Mouse (Mus musculus) megakaryocyte progenitor cell, adult 5-6 weeks (primary cell): ENCODE results near the gene Hdgfl3. TPM values are rescaled to one million over a fixed set of nuclear protein-coding genes. Genes with fewer than 3 reads are reported as not detected.

Source experiments
- ATAC-seq: replicated peaks from 2 replicates; pipeline ENCODE4 v1.8.0; 2016; ENCODE audit warnings: mild to moderate bottlenecking, moderate TSS enrichment, inconsistent platforms; ENCODE audit not compliant: poor library complexity
- total RNA-seq, 2 experiments: library from RNA; stranded (forward) in 1 of 2; stranded (reverse) in 1 of 2; fragments of 157-497, 149-512 nt in 1 of 2; fragments of 200-1000 nt in 1 of 2; gene quantifications; 2 replicates each; pipeline versions ENCODE4 v1.2.3 to v1.2.4; 2015 to 2017

The Hdgfl3 gene
- 0.37 and 1.6 TPM in 2 replicates for total RNA-seq (2015)
- total RNA-seq (2017): 0.87 and 1.5 TPM in 2 replicates

GRCm38 (mm10) chr7:81934267-81934745 is at the start of gene Hdgfl3:
TSS of gene Hdgfl3 (minus strand) at chr7:81934473.
- peak; percentile 39 for ATAC-seq

GRCm38 (mm10) chr7:81983651-81984050 is 49.4 kb upstream of the Hdgfl3 start:
- ATAC-seq: no peak

- no peak for ATAC-seq
Observed at GRCm38 (mm10) chr7:81978304-81978703, 44.0 kb upstream of the Hdgfl3 start.

- ATAC-seq: no peak
Observed at GRCm38 (mm10) chr7:81974616-81975015, 40.3 kb upstream of the Hdgfl3 start.

GRCm38 (mm10) chr7:81973939-81974338 is 39.7 kb upstream of the Hdgfl3 start:
- no peak for ATAC-seq

DNA sequence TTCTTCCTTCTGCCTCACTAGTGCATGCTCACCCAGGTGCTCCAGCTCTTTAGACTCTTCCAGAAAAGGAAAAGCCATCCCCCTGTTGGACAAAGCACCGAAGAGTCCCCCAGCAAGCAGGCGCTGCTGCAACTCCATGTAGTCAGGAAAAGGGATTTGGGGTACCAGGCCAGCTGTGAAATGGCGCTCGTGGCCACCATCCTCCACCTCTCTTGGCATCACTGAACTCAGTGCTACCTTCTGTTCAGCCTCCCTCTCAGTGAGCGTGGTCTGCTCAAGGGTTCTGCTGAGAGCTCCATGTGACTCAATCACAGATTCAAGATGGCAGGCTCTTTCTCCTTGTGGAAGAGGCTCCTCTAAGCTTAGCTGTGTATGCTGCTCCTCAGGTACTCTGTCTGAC is 39.1 kb upstream of the Hdgfl3 start:
- ATAC-seq: no peak

GRCm38 (mm10) chr7:81968975-81969374 is 34.7 kb upstream of the Hdgfl3 start:
- no peak for ATAC-seq

DNA sequence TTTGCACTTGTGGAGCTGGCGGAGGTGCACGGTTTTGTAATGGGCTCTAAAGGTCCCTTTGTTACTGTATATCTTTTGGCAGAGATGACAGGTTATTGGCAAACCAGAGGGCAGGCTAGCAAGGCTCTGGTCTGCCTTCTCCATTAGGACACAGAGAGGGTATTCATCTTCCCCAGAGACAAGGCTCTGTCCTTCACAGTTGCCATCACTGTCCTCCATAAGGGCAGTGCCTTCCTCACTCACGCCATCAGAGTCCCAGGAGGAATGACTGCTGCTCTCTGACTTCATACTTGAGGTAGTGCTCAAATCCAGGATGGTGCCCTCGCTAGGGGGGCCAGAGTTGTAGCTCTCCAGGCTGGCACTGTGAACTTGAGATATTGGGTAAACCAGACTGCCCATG is 34.2 kb upstream of the Hdgfl3 start:
- ATAC-seq: no peak

DNA sequence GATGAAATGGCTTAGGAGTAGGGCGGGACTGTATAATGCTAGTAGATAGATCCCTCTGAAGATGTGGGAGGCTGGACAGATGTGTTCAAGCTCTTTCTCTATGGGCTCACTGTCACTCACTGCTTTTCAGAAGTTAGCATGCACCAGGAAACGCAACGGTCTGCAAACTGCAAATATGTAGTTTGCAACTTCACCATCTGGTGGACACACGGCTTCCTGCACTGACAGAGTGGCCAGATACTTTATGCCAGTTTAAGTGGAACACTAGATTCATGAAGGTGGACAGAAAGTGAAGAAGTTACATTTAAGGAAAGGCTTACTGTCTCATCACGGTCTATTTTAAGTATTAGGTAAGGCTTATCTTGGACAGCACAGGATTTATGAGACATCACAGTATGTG is 31.9 kb upstream of the Hdgfl3 start:
- no peak for ATAC-seq

GRCm38 (mm10) chr7:81959704-81960103 is 25.4 kb upstream of the Hdgfl3 start:
- peak; percentile 80 for ATAC-seq

DNA sequence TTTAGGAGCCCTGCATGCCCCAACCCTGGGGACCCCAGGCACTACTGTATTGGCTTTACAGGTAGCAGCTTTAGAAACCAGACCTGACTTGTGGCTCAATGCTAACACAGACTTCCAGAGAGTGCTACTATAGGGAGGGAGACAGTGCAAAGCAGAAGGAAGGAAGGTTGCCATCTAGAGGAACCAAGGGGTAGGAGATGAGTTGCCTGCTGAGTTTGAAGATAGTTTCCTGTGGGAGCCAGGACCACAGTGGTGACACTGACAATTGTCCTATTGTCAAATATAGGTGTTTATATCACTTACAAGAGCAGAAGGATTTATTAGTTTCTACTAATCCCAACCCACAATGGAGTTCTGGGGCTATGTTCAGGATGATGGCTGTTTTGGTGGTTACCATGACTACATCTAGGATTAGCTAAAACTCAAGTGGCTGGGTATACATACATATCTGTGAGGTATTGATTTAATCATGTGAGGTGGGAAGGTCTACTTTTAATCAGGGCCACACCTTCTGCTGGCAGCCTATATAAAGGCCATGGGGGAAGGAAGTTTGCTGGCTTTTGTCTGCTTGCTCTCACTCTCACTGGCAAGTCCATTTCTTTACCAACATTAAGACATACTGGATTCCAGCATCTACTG is 20.1 kb upstream of the Hdgfl3 start:
- ATAC-seq: peak; percentile 48; the same call in 1 of the 2 replicates

DNA sequence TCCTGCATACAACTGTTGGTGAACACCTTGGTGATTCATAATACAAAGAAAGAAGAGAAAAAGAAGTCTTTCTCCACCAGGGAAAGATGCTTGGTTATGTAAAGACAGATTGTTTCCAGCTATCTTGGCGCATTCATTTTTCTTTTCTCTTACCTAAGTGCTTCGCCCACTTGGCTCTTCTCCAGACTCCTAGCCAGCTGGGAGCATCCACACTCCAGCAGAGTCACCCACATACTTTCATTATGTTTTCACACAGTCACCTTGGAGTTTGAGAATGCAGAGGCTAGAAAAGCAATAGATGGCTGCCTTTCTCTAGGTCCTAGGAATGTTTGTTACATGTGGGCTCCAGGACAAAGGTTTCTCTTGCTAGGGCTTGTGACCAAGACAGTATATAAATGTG is 16.2 kb upstream of the Hdgfl3 start:
- no peak for ATAC-seq

GRCm38 (mm10) chr7:81945398-81945797 is 11.1 kb upstream of the Hdgfl3 start:
- ATAC-seq: no peak

DNA sequence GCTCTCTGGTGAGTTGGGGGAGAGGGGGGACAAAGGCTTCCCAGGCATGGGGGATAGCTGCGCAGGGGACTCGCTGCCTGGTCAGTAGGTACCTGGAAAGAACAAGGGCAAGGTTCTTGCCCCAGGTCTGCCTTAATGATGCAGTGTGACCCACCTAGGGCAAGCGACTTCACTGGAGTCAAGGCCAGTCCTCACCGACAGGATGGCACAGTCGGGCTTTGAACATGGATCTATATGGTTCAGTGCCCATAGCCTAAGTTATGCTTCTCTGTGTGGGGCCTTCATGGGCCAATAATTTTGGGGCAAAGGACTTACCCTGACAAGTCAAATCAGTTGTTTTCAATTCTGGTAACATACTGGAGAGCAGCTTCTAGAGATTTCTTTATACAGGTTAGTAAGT is 533 bp upstream of the Hdgfl3 start:
- ATAC-seq: no peak

GRCm38 (mm10) chr7:81933601-81934266 is 539 bp downstream of the Hdgfl3 start:
- ATAC-seq: 0 out of 2 replicates have a peak, but pooled peaks have one; percentile 20

GRCm38 (mm10) chr7:81933061-81933600 is 1.1 kb downstream of the Hdgfl3 start:
- ATAC-seq: no peak

GRCm38 (mm10) chr7:81932521-81933045 is 1.7 kb downstream of the Hdgfl3 start:
- no peak for ATAC-seq

DNA sequence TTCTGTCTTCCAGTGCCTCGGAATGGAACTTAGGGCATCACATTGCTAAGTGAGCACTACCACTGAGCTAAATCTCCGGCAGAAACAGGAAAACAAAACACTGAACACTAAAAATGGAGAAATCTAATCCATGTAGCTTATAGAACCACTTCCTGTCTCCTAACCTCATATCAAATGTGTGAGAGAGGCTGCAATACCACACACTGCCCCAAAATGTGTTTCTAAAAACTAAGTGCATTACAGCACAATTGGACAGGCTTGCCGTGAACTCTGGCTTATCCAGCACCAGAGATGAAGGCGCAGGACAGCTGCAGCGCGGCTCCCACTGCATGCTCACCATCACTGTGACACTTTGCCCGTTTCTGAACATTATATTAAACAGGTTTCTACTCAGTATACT is 5.3 kb downstream of the Hdgfl3 start:
- ATAC-seq: 0 out of 2 replicates have a peak, but pooled peaks have one; percentile 23

DNA sequence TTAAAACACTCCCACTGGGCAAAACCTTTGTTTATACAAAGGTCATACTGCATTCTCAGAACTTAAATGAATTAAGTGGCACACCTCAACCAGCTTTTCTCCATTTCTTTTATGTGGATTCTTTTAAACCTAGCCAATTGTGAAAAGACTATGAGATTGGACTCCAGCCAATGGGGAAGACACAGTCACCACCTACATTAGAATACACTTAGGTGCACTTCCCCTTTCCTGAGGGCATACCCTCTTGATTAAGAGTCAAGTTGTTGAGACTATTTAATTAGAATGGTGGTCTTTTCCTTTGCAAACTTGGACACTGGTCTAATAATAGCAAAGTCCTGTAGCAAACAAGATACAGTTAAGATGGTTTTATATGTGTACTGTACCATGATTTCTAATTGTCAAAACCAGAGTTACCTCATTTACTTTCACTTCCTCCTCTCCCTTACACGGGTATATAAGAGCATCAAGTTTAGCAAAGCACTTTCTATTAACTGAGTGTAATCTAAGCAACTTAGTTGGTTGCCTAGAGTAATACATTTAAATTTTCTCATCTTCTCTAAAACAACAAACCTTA is 12.8 kb downstream of the Hdgfl3 start:
- peak; percentile 60 for ATAC-seq

DNA sequence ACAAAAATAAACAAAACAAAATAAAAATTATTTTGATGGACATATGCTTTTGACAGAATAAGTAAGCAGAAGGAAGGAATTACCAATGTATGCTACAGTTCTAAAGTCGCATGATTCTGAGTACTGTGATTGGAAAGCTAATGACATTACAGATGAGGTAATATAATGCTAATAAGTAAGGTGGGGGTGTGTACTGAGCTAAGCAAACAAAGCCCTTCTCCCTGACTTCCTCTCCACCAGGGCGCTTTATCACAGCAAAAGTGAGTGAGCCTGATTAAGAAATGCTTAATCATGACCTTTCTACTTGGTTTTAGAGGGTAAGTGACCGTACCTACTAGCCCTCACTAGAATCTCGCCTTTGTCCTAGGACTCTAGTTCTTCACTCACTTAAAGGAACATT is 14.0 kb downstream of the Hdgfl3 start:
- ATAC-seq: no peak

- ATAC-seq: no peak
Observed at GRCm38 (mm10) chr7:81918316-81918715, 16.0 kb downstream of the Hdgfl3 start.

GRCm38 (mm10) chr7:81904926-81905325 is 29.3 kb downstream of the Hdgfl3 start:
- no peak for ATAC-seq
